Mouse (Mus musculus): ENCODE data around the gene Dnajb12.

Dnajb12 gene

GRCm38 (mm10) chr10:59920810-59921681 is 41.7 kb downstream of the Dnajb12 start:
- DNase-seq: peak; percentile 83

- no peak for DNase-seq
Measured at GRCm38 (mm10) chr10:59923493-59923892, 44.1 kb downstream of the Dnajb12 start.

- no peak for DNase-seq
Measured at GRCm38 (mm10) chr10:59924305-59924704, 44.9 kb downstream of the Dnajb12 start.

GRCm38 (mm10) chr10:59929205-59929604 is 49.8 kb downstream of the Dnajb12 start:
- peak; percentile 35 for DNase-seq

GRCm38 (mm10) chr10:59930996-59931395 is 51.6 kb downstream of the Dnajb12 start:
- DNase-seq: no peak

GRCm38 (mm10) chr10:59932521-59932920 is 53.2 kb downstream of the Dnajb12 start:
- peak; percentile 61 for DNase-seq

- no peak for DNase-seq
Measured at GRCm38 (mm10) chr10:59934039-59934438, 54.7 kb downstream of the Dnajb12 start.

GRCm38 (mm10) chr10:59936058-59936856 is 56.9 kb downstream of the Dnajb12 start:
- no peak for DNase-seq

GRCm38 (mm10) chr10:59938662-59939061 is 59.3 kb downstream of the Dnajb12 start:
- DNase-seq: no peak

- DNase-seq: no peak
Measured at GRCm38 (mm10) chr10:59939081-59939480, 59.7 kb downstream of the Dnajb12 start.

GRCm38 (mm10) chr10:59942281-59942846 is 63.0 kb downstream of the Dnajb12 start:
- no peak for DNase-seq

- peak; percentile 80 for DNase-seq
Measured at GRCm38 (mm10) chr10:59942847-59943420, 63.6 kb downstream of the Dnajb12 start.

- DNase-seq: peak; percentile 85
Measured at GRCm38 (mm10) chr10:59943421-59943989, 64.1 kb downstream of the Dnajb12 start.

GRCm38 (mm10) chr10:59945416-59945815 is 66.1 kb downstream of the Dnajb12 start:
- DNase-seq: no peak

- no peak for DNase-seq
Measured at GRCm38 (mm10) chr10:59946362-59946761, 67.0 kb downstream of the Dnajb12 start.

- no peak for DNase-seq
Measured at GRCm38 (mm10) chr10:59947296-59948073, 68.1 kb downstream of the Dnajb12 start.

- peak; percentile 62 for DNase-seq
Measured at GRCm38 (mm10) chr10:59948363-59949254, 69.3 kb downstream of the Dnajb12 start.
